In genomic region chr13:8885445-8886184, GRCm38 (mm10) we compare ENCODE assay signal across 7 mouse cellular contexts. TPM values are rescaled to one million over a fixed set of nuclear protein-coding genes. Genes with fewer than 3 reads are reported as not detected.
DNase-seq lines count a peak whose midpoint lies in the region; ATAC-seq and TF ChIP-seq lines count a peak whose summit lies in the region.

Gene Idi1, plus strand, starts transcription at chr13:8885501.

- no peaks in the 10 kb centered on the region for H3K4me1 ChIP-seq in intestine, postnatal 0 days (replicated peaks; ENCODE audit: control insufficient read depth, insufficient read depth, low read length)
- peaks cover 14% of the 10 kb centered on the region for H3K4me1 ChIP-seq in midbrain, embryonic 12.5 days
- H3K4me1 ChIP-seq in small intestine, adult 2 months (ENCODE audit: control insufficient read depth, insufficient read depth, insufficient read length, low read length): no peaks in the 10 kb centered on the region

- H3K9me3 ChIP-seq in intestine, postnatal 0 days (ENCODE audit: control insufficient read depth): no peaks in the 10 kb centered on the region
- H3K9me3 ChIP-seq in midbrain, embryonic 12.5 days: no peaks in the 10 kb centered on the region

- peak; percentile 95 for DNase-seq in adrenal gland, adult 8-10 months
- DNase-seq in embryo, embryonic 9.5 days (ENCODE audit: extremely low spot score): peak; percentile 98
- no peak for DNase-seq in gonadal fat pad, adult 2 months (ENCODE audit: low read depth)
- peak; percentile 98 for DNase-seq in left cerebral cortex, postnatal 4 days

- WGBS in intestine, postnatal 0 days: under 1% methylated on average over 46 of the region's 46 CpGs
- WGBS in midbrain, embryonic 12.5 days: under 1% methylated on average over 46 of the region's 46 CpGs
- WGBS in small intestine, adult 2 months: under 1% methylated on average over 46 of the region's 46 CpGs

- peak; percentile 67; the same call in 1 of the 2 replicates for TF ChIP-seq POLR2A in small intestine, adult 2 months (IDR thresholded peaks at IDR 0.05; ENCODE audit: low read depth, low read length)

- H3K4me2 ChIP-seq in intestine, postnatal 0 days (replicated peaks; ENCODE audit: low read depth): peak within 1 kb of the TSS; percentile 66
- H3K4me2 ChIP-seq in midbrain, embryonic 12.5 days (replicated peaks): peak within 1 kb of the TSS; percentile 67

- intact Hi-C loops in left cerebral cortex, postnatal 4 days (cut with DNase I): no loop called here

- peak; percentile 100 for ATAC-seq in intestine, postnatal 0 days
- ATAC-seq in midbrain, embryonic 12.5 days (ENCODE audit: low FRiP score, low read depth): peak; percentile 99

- H3K27me3 ChIP-seq in intestine, postnatal 0 days (replicated peaks; ENCODE audit: control insufficient read depth, insufficient read depth, low read length): no peaks in the 10 kb centered on the region
- no peaks in the 10 kb centered on the region for H3K27me3 ChIP-seq in midbrain, embryonic 12.5 days
- H3K27me3 ChIP-seq in small intestine, adult 2 months (ENCODE audit: control insufficient read depth, insufficient read depth, low read length): no peaks in the 10 kb centered on the region

- peak within 1 kb of the TSS; percentile 88 for H3K27ac ChIP-seq in intestine, postnatal 0 days (ENCODE audit: low read depth, low read length)
- H3K27ac ChIP-seq in midbrain, embryonic 12.5 days (replicated peaks): peak within 1 kb of the TSS; percentile 96
- H3K27ac ChIP-seq in small intestine, adult 2 months (ENCODE audit: insufficient read depth, low read depth, low read length): peak within 1 kb of the TSS; percentile 80

- peak within 1 kb of the TSS; percentile 51 for H3K9ac ChIP-seq in intestine, postnatal 0 days (ENCODE audit: low read depth, low read length)
- H3K9ac ChIP-seq in midbrain, embryonic 12.5 days (replicated peaks): peak within 1 kb of the TSS; percentile 73

- H3K36me3 ChIP-seq in intestine, postnatal 0 days (ENCODE audit: control insufficient read depth, insufficient read depth): no peaks in the 10 kb centered on the region
- H3K36me3 ChIP-seq in midbrain, embryonic 12.5 days: peaks cover 23% of the 10 kb centered on the region
- peaks cover 16% of the 10 kb centered on the region for H3K36me3 ChIP-seq in small intestine, adult 2 months (ENCODE audit: control insufficient read depth, insufficient read depth, low read length)

- no peak for TF ChIP-seq CTCF in intestine, postnatal 0 days (IDR thresholded peaks at IDR 0.05; ENCODE audit: low read depth)
- TF ChIP-seq CTCF in small intestine, adult 2 months (IDR thresholded peaks at IDR 0.05; ENCODE audit: extremely low read depth, insufficient read length, insufficient replicate concordance, low read depth, low read length): no peak

- peak within 1 kb of the TSS; percentile 57 for H3K4me3 ChIP-seq in intestine, postnatal 0 days (ENCODE audit: low read depth, low read length)
- H3K4me3 ChIP-seq in midbrain, embryonic 12.5 days: peak within 1 kb of the TSS; percentile 77
- peak within 1 kb of the TSS; percentile 72 for H3K4me3 ChIP-seq in small intestine, adult 2 months (ENCODE audit: low read depth, low read length)

RNA-seq across cellular contexts. Expression of gene Idi1, which starts in this region (rescaled TPM):
- 10 to 100 TPM; 38.3 to 87.2 (median 74.2) TPM for total RNA-seq in adrenal gland, adult 8-10 months (2022)
- 18.6 and 19.0 TPM in 2 replicates for polyA plus RNA-seq in gonadal fat pad, adult 2 months (2012; rRNA removed)
- 27.6 and 30.9 TPM in 2 replicates for polyA plus RNA-seq in intestine, postnatal 0 days (2015; fragmentation: Nextera tagmentation; extraction: Ambion mirVana)
- total RNA-seq in left cerebral cortex, postnatal 4 days (2021): 10 to 100 TPM; 74.3 to 90.3 TPM
- polyA plus RNA-seq in midbrain, embryonic 12.5 days (2016; fragmentation: Nextera tagmentation; extraction: Ambion mirVana): 150 and 155 TPM in 2 replicates
- polyA plus RNA-seq in small intestine, adult 2 months (2012; rRNA removed): 4.2 and 7.9 TPM in 2 replicates
